Mouse (Mus musculus): Measurements from ENCODE around the gene Slc2a3. TPM values are rescaled to one million over a fixed set of nuclear protein-coding genes. Genes with fewer than 3 reads are reported as not detected.

The Slc2a3 gene
- polyA plus RNA-seq, 1 experiment from 2014 or later, result 9.3 TPM

DNA sequence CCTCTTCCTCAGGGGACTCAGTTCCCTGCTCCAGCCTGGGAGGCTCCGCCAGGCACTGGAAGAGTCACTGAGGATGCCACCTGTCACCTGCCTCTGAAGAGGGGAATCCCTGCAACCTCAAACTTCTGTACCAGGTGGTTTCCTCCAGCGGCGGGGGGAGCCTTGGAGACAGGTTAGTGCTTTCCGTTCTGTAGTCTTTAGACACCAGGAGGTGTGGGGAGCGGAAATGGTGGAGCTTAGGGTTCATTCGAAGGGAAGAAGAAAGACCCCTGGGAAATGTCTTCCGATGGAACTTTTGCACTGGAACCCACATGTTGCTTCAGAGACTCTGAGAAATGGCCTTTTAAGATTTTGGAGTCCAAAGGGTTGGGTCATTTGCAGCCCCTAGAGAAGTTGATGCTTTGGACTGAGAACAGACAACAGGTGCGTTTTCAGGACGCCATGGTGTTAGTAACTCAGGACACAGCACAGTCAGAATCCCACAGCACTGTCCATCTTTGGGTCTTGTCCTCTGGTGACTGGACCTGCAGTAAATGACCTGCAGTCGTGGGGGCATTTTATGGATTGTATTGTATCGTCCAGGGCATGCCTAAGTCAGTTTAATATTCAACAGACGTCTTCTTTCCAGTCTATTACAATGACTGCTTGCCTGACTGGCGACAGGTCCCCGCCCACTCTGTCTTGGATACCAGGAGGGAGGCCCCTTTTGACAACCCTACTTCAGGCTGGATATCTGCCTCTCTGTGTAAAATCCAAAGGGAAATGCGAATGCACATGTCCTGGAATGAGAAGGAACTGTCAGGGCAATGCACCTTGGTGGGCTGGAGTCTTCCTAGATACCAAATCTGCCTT lies 19.6 kb upstream of the Slc2a3 start:
- Histone ChIP-seq H3K4me1 (peaks cover 48% of the 10 kb centered on the region), H3K9me3 (replicated peaks) (no peaks in the 10 kb centered on the region), H3K27ac (no peak overlapping the region), H3K4me3 (peak overlapping the region; percentile 91), H3K9ac (peak overlapping the region; percentile 94), H3K4me2 (peak overlapping the region; percentile 82), H3K36me3 (ENCODE audit: poor library complexity, severe bottlenecking) (peaks cover 6% of the 10 kb centered on the region; the same call in 1 of the 2 replicates), H3K27me3 (no peaks in the 10 kb centered on the region)
- ATAC-seq, result no peak
- WGBS, result 27% methylated on average over 15 of the region's 15 CpGs

DNA sequence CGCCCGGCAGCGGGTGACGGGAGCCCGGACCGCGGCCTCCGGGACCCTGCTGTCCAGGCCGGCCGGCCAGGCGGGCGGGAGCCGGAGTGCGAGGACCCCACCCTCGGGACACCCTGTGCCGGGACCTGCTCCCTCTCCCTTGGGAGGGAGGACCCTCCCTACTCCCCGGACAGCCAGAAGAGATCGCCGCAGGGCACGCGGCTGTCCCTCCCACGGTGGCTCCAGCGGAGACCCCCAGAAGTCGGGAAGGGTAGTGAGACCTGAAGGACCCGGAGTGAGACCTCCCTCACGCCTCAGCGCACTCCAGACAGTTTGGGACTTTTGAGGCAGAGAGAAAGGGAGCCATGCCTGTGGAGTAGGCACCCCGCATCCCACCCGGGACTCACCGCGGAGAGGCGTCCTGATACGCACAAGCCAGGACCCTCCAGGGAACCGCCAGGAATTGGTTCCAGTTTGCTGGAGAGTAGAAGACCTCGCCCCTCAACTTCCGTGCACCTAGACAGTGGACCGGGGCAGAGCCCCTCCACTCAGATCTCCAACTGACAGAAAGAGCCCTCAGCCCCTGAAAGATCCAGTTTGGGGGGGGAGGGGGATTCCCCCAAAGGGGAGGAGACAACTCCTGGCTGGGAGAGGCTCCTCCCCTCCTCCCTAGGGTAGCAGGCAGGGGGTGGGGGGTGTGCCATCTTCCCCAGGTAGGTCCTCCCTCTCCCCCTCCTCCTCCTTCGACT lies 18.8 kb upstream of the Slc2a3 start:
- Histone ChIP-seq H3K4me2 (peak overlapping the region; percentile 82), H3K9ac (peak overlapping the region; percentile 94), H3K4me1 (peaks cover 40% of the 10 kb centered on the region), H3K27ac (no peak overlapping the region), H3K9me3 (replicated peaks) (no peaks in the 10 kb centered on the region), H3K4me3 (peak overlapping the region; percentile 91), H3K36me3 (ENCODE audit: poor library complexity, severe bottlenecking) (peaks cover 6% of the 10 kb centered on the region; the same call in 1 of the 2 replicates), H3K27me3 (no peaks in the 10 kb centered on the region)
- WGBS, result 0% methylated on average over 27 of the region's 38 CpGs
- ATAC-seq, result peak; percentile 76

DNA sequence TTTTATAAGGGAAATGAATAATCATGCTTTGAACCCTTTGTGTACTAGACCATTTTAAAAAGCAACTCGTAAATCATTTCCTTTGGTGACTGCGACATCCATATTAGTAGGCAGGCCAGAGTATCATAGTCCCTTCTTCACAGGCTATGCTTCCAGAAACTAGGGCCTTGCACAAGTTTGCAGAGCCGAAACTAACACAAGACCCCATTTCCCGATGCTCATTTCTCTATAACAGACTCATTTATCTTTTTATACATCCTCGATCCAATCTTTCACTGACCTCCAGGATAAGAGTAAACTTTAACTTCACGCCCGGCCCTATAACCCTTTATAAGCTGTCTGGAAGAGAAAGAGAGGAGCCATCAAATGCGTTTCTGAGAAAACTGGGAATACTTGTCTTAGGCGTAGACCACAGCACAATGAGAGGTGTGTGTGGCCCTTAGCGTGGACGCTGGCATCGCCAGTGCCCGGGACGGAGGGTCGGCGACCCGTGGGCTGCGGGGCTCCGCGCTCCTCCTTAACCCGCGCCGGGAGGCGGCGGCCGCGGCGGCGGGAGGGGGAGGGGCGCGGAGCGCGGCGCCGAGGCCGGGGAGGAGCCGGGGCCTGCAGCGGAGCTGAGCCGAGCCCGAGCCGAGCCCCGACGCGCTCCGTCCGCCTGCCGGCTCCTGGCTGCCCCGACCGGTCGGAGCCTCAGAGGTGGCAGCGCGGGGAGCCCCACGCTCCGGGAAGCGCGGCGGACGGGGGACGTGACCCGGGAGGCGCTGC lies 18.0 kb upstream of the Slc2a3 start, which contains the start of gene Foxj2:
TSS of gene Foxj2 (plus strand) at position 609 of the 765 bp plus-strand sequence.
- peaks cover 6% of the 10 kb centered on the region; the same call in 1 of the 2 replicates for H3K36me3 ChIP-seq (ENCODE audit: poor library complexity, severe bottlenecking)
- H3K4me1 ChIP-seq, result peaks cover 37% of the 10 kb centered on the region
- no peaks in the 10 kb centered on the region for H3K9me3 ChIP-seq (replicated peaks)
- no peak within 1 kb of the TSS for H3K27ac ChIP-seq
- 4% methylated on average over 23 of the region's 61 CpGs for WGBS
- peak within 1 kb of the TSS; percentile 82 for H3K4me2 ChIP-seq
- H3K4me3 ChIP-seq, result peak within 1 kb of the TSS; percentile 91
- peak within 1 kb of the TSS; percentile 94 for H3K9ac ChIP-seq
- no peaks in the 10 kb centered on the region for H3K27me3 ChIP-seq
- peak; percentile 89 for ATAC-seq

DNA sequence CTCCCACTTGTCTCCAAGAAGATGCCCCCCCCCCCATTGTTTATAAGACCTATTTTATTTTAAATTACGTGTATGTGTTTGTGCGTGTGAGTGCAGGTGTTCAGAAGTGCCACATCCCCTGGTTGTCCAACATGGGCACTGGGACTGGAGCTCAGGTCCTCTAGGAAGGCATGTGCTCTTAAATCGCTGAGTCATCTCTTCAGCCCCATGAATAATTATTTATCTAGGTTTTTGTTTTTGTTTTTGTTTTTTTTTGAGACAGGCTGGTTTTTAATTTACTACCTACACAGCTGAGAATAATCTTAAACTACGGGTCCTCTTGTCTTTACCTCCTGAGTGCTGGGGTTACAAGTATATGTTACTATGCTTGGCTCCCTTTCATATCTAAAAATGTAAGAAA lies 12.2 kb upstream of the Slc2a3 start:
- WGBS, result 90% methylated on average over 4 of the region's 4 CpGs
- Histone ChIP-seq H3K27ac (no peak overlapping the region), H3K9ac (no peak overlapping the region), H3K9me3 (replicated peaks) (no peaks in the 10 kb centered on the region), H3K4me1 (peaks cover 12% of the 10 kb centered on the region), H3K4me2 (no peak overlapping the region), H3K36me3 (ENCODE audit: poor library complexity, severe bottlenecking) (no peaks in the 10 kb centered on the region), H3K27me3 (no peaks in the 10 kb centered on the region), H3K4me3 (no peak overlapping the region)
- ATAC-seq, result no peak

DNA sequence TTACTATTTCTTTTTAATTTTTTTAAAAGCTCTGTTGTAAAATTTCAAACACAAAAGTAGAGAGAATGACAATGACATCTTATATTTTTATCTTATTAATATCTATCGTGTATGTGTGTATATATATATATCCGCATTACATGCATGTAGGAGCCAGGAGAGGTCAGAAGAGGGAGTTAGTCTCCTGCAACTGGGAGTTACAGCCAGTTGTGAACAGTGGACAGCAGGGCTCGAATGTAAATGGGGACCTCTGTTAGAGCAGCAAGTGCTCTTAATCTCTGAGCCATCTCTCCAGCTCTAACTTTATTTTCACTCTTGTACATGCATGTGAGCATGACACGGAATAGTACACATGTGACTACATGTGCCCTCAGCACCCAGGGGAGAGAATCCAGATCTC lies 11.3 kb upstream of the Slc2a3 start:
- Histone ChIP-seq H3K27me3 (no peaks in the 10 kb centered on the region), H3K4me3 (no peak overlapping the region), H3K4me2 (no peak overlapping the region), H3K4me1 (peaks cover 12% of the 10 kb centered on the region), H3K9me3 (replicated peaks) (no peaks in the 10 kb centered on the region), H3K9ac (no peak overlapping the region), H3K27ac (no peak overlapping the region), H3K36me3 (ENCODE audit: poor library complexity, severe bottlenecking) (no peaks in the 10 kb centered on the region)
- WGBS, result 86% methylated on average over 4 of the region's 4 CpGs
- ATAC-seq, result no peak

DNA sequence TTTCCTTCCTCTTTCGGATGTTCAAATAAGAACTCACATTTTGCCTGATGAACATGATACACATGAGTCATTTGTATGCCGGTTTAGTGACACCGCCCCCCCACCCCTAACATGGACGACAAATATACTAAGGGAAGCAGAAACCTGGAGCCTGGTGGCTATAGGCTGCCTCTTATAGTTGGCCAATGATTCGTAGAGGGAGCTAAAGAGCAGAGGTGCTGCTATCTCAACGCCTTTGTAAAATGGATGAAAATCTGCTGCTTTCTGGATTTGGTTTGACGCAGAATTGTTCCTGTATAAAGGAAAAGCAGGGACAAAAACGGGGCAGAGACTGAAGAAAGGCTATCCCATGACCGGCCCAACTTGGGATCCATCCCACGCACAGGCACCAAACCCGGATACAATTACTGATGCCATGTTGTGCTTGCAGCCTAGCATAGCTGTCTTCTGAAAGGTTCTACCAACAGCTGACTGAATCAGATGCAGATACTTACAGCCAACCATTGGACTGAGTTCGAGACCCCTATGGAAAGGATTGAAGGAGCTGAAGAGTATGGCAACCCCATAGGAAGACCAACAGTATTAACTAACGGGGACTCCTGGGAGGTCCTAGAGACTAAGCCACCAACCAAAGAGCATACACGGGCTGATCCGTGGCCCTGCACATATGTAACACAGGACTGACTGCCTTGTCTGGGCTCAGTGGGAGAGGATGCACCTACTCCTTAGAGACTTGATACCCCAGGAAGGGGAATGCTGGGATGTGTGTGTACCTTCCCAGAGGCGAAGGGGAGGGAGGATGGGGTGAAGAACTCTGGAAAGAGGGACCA lies 10.5 kb upstream of the Slc2a3 start:
- WGBS, result 24% methylated on average over 16 of the region's 16 CpGs
- ATAC-seq, result no peak; the same call in 1 of the 2 replicates
- no peaks in the 10 kb centered on the region for H3K27me3 ChIP-seq

DNA sequence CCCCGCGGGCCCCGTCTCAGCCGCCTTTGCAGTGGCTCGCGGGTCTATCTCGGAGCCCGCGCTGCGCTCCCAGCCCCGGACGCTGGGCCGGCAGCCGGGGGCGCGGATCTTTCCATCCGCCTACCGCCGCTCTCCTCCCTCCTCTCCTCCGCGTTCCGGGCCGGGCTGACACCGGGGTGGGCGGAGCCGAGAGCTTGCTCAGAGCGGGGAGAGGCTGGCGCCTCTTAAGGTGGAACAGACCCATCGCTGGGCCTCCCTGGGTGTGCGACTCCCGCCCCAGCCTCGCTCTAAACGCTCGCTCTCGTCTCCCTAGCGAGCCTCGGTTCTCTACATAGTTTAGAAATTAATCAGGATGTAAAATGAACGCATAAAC lies 9.8 kb upstream of the Slc2a3 start:
- H3K36me3 ChIP-seq (ENCODE audit: poor library complexity, severe bottlenecking), result no peaks in the 10 kb centered on the region

More for the DNA sequence above, 10.5 kb upstream of the Slc2a3 start:
- peaks cover 12% of the 10 kb centered on the region for H3K4me1 ChIP-seq
- H3K4me2 ChIP-seq, result peak overlapping the region; percentile 70
- peak overlapping the region; percentile 74; the same call in 1 of the 2 replicates for H3K9ac ChIP-seq
- peak overlapping the region; percentile 65 for H3K4me3 ChIP-seq
- no peaks in the 10 kb centered on the region for H3K36me3 ChIP-seq (ENCODE audit: poor library complexity, severe bottlenecking)
- H3K9me3 ChIP-seq (replicated peaks), result no peaks in the 10 kb centered on the region
- H3K27ac ChIP-seq, result peak overlapping the region; percentile 98

DNA sequence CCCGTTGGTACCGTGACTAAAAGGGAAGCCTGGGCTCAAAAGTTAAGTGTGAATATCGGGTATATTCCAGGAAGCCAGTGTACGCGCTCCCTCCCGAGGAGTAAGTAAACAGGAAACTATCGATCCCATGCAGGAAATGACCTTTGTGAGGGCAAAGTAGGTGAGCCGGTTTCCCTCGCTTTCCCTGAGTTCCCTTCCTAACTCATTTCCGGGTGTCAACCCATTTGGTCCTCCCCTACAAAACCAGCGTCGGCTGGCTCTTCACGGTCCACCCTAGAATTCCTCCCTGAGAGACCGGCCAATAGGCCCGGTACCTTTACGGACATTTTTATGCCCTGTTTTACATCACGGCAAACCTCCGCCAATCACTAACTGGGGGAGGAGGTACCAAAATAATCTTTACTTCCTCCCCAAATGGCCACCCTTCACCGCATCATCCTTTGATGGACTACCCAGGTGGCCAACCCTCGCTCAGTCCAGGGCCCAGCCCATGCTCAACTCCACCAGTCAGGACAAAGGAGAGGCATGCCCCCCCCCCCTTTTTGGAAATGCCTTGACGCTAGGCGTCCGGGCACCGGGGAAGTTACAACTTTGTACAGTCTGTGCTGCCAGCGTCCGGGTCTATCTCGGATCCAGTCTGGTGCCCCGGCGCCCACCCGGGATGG lies 9.3 kb upstream of the Slc2a3 start:
- peak overlapping the region; percentile 74 for H3K9ac ChIP-seq
- H3K36me3 ChIP-seq (ENCODE audit: poor library complexity, severe bottlenecking), result no peaks in the 10 kb centered on the region
- ATAC-seq, result peak; percentile 99
- H3K4me2 ChIP-seq, result peak overlapping the region; percentile 70
- peak overlapping the region; percentile 65 for H3K4me3 ChIP-seq
- peak overlapping the region; percentile 98 for H3K27ac ChIP-seq
- peaks cover 12% of the 10 kb centered on the region for H3K4me1 ChIP-seq
- WGBS, result under 1% methylated on average over 30 of the region's 30 CpGs
- H3K27me3 ChIP-seq, result no peaks in the 10 kb centered on the region
- H3K9me3 ChIP-seq (replicated peaks), result no peaks in the 10 kb centered on the region

More for the DNA sequence above, 9.8 kb upstream of the Slc2a3 start:
- Histone ChIP-seq H3K9ac (peak overlapping the region; percentile 74), H3K27me3 (no peaks in the 10 kb centered on the region), H3K27ac (peak overlapping the region; percentile 98), H3K9me3 (replicated peaks) (no peaks in the 10 kb centered on the region), H3K4me2 (peak overlapping the region; percentile 70), H3K4me3 (peak overlapping the region; percentile 65), H3K4me1 (peaks cover 12% of the 10 kb centered on the region)
- WGBS, result under 1% methylated on average over 35 of the region's 38 CpGs
- ATAC-seq, result peak; percentile 94

DNA sequence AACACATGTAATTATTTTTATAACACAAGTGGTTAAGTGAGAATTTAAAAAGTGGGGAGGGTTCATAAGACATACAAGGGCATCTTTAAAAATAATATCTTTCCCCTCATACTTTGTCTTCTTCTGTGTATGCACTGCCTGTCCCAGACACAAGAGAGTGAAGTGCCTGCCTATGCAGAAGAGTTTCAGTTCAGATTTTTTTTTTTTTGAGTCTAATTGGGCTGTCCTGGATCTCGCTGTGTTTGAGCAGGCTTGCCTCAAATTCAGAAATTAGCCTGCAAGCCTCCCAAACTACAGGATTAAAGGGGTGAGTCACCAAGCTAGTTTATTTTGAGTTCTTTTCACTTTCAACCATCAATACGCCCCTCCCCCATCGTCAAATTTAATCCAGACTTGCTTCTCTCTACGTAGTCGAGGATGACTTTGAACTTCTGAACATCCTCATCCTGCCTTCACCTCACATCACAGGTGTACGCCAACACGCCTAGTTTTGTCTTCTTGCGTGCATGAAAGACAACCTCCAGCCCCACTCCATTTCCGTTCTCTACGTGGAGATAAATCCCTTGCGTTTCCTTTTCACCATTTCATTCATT lies 8.7 kb upstream of the Slc2a3 start:
- 1% methylated on average over 11 of the region's 11 CpGs for WGBS
- Histone ChIP-seq H3K9ac (peak overlapping the region; percentile 58), H3K4me1 (peaks cover 12% of the 10 kb centered on the region), H3K4me3 (peak overlapping the region; percentile 65), H3K27ac (peak overlapping the region; percentile 98), H3K9me3 (replicated peaks) (no peaks in the 10 kb centered on the region), H3K36me3 (ENCODE audit: poor library complexity, severe bottlenecking) (no peaks in the 10 kb centered on the region), H3K4me2 (peak overlapping the region; percentile 70), H3K27me3 (no peaks in the 10 kb centered on the region)
- no peak; the same call in 1 of the 2 replicates for ATAC-seq

DNA sequence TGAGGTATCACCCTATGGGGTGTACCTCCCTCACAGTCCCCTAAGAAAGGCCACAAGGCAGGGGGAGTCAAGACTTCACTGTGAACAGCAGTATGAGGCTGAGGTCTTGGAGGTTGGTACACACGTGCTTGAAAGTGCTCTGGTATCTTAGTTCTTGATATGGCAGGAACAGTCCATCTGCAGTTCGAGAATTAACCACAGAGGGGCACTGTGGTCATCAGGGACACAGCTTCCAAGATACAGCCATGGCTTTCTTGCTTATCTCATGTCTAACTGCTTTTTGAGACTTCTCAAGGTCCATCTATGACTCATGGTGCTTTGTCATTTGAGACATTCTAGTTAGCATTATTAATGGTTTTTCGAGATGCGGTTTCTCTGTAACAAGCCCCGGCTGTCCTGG lies 3.0 kb upstream of the Slc2a3 start:
- 29% methylated on average over 5 of the region's 5 CpGs for WGBS
- Histone ChIP-seq H3K27ac (no peak overlapping the region), H3K4me1 (peaks cover 13% of the 10 kb centered on the region), H3K9ac (no peak overlapping the region), H3K36me3 (ENCODE audit: poor library complexity, severe bottlenecking) (no peaks in the 10 kb centered on the region), H3K4me3 (no peak overlapping the region), H3K9me3 (replicated peaks) (no peaks in the 10 kb centered on the region), H3K27me3 (peaks cover 25% of the 10 kb centered on the region), H3K4me2 (no peak overlapping the region)
- no peak; the same call in 1 of the 2 replicates for ATAC-seq
